Mouse (Mus musculus): ENCODE measurements around the gene Olfr914.

GRCm38 (mm10) chr9:38632406-38632805, 27.5 kb downstream of the Olfr914 start:
- TF ChIP-seq POLR2A (IDR thresholded peaks at IDR 0.05; ENCODE audit: extremely low read depth, insufficient read depth, low read length) (no peak), CTCF (IDR thresholded peaks at IDR 0.05; ENCODE audit: low read depth, low read length) (no peak)
